Mouse (Mus musculus): Measurements from ENCODE around the gene Tcp11l1.

GRCm38 (mm10) chr2:104704355-104704754 is 7.6 kb downstream of the Tcp11l1 start:
- TF ChIP-seq CTCF (IDR thresholded peaks at IDR 0.05; ENCODE audit: low read depth): no peak
- TF ChIP-seq EP300 (IDR thresholded peaks at IDR 0.05; ENCODE audit: low read depth): no peak
